Mouse (Mus musculus) CD8-positive naive resting alpha-beta T cell, adult 57 days (primary cell): Measurements from ENCODE around the gene Izumo1r. TPM values are rescaled to one million over a fixed set of nuclear protein-coding genes. Genes with fewer than 3 reads are reported as not detected.

Experiments used
- total RNA-seq: library from RNA; stranded (reverse); gene quantifications from one replicate; pipeline ENCODE4 v1.2.4, GENCODE M21; 2023

Gene Izumo1r
- 5.5 TPM for total RNA-seq

GRCm38 (mm10) chr9:14903581-14904378, at the start of gene Izumo1r:
Gene Izumo1r (minus strand): TSS chr9:14903949.

GRCm38 (mm10) chr9:14859868-14860639, 43.7 kb downstream of the Izumo1r start, which contains the start of gene Gpr83:
Gene Gpr83 (plus strand): TSS chr9:14860210.

Other genes starting within 250 kb of the Izumo1r start
- gene Piwil4, start 163.2 kb downstream of the Izumo1r start, total RNA-seq, result not detected
- 0.24 TPM for gene Fut4, start 151.6 kb downstream of the Izumo1r start, total RNA-seq
- not detected for gene 1700012B09Rik, start 132.9 kb downstream of the Izumo1r start, total RNA-seq
- 49.5 TPM for gene Mre11a, start 119.3 kb downstream of the Izumo1r start, total RNA-seq
- gene Ankrd49, start 119.1 kb downstream of the Izumo1r start, total RNA-seq, result 30.3 TPM
- gene Gpr83, start 43.7 kb downstream of the Izumo1r start, total RNA-seq, result 1.6 TPM
- 42.8 TPM for gene Panx1, start 141.5 kb upstream of the Izumo1r start, total RNA-seq
- not detected for gene Hephl1, start 208.2 kb upstream of the Izumo1r start, total RNA-seq